Mouse (Mus musculus) effector memory CD4-positive, alpha-beta T cell, adult 5 months (primary cell): ENCODE measurements around the gene 1700011L22Rik. TPM values are rescaled to one million over a fixed set of nuclear protein-coding genes. Genes with fewer than 3 reads are reported as not detected.

ENCODE experiments used
- polyA plus RNA-seq: library from polyadenylated mRNA; unstranded; fragments of 100-300 nt; shearing (Covaris generic); gene quantifications from one replicate; pipeline ENCODE4 v1.2.1, GENCODE M21; 2017

1700011L22Rik gene
- polyA plus RNA-seq: not detected

DNA sequence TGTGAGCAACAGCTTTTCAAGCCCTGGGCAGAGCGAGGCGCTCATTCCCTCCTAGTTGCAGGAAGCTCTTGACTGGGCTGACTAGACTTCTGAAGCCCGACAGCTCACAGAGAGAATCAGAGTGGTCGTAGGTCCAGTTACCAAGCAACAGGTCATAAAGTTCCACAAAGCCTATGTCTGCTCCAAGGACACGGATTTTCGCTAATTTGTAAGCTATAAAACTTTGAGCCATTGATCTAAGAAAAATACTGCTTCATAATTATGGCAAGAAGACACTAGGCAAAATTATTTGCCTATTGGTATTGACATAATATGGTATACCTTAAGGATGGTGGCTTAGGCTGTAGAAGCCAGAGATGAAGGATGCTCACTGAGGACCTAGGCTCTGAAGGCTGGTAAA, at the start of gene 1700011L22Rik:
Gene 1700011L22Rik, minus strand, starts transcription at position 101 of the 400 bp plus-strand sequence.

DNA sequence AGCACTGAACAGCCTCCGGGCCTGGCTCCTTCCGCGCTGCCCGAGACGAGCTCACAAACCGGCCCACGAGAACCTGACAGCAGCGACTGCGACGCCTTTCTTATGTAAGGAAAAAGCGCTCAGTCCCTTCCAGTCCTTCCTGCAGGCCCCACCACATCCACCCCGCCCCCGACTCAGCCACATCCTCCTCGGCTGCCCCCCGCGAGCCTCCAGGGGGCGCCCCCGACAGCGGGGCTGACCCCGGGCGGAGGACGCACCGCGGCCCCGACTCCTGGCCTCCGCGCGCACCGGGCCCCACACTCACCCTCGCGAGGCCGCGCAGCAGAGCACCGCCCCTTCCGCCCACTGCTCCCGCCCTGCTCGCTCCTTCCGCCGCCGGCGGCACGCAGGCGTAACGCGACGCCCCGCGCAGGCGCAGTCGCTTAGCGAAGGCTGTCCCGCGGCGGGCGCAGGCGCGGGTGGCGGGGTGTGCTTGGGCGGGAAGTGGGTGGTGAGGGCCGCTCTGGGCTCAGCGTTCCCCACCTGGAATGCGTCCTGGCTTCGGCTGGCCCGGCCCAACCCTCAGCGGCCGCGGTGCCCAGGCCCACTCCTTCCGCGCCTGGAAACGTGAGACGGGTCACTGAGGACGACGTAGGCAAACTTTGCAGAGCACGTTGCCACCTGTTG, 46.4 kb upstream of the 1700011L22Rik start, which contains the start of gene Mmaa:
Gene Mmaa, minus strand, starts transcription at position 328 of the 666 bp plus-strand sequence.

Other genes starting within 250 kb of the 1700011L22Rik start
- 4.9 TPM for gene Zfp827, start 220.1 kb downstream of the 1700011L22Rik start, polyA plus RNA-seq
- gene Mmaa, start 46.4 kb upstream of the 1700011L22Rik start, polyA plus RNA-seq: 6.6 TPM
- 18.4 TPM for gene Smad1, start 150.9 kb upstream of the 1700011L22Rik start, polyA plus RNA-seq